Mouse (Mus musculus): ENCODE measurements around the gene Pigv. TPM values are rescaled to one million over a fixed set of nuclear protein-coding genes. Genes with fewer than 3 reads are reported as not detected.

The Pigv gene
- total and polyA plus RNA-seq, 3 experiments, result 2.9 to 5.0 (median 3.7) TPM

- H3K4me1 ChIP-seq (ENCODE audit: control insufficient read depth in 1 of 2, insufficient read depth in 2 of 2), result peaks cover 18 to 67% of the 10 kb centered on the region in 2 experiments
- peaks cover 3 to 20% of the 10 kb centered on the region in 2 experiments for H3K36me3 ChIP-seq (replicated peaks in 1 of 2; ENCODE audit: control insufficient read depth in 1 of 2, insufficient read depth in 1 of 2, low read length in 1 of 2)
- no peaks in the 10 kb centered on the region for H3K9me3 ChIP-seq (replicated peaks; ENCODE audit: low read length)
- no peak overlapping the region for H3K4me3 ChIP-seq (replicated peaks in 1 of 3; ENCODE audit: low read depth in 2 of 3, low read length in 2 of 3, poor library complexity in 1 of 3)
- no peak overlapping the region for H3K9ac ChIP-seq (ENCODE audit: insufficient read depth, low read depth)
- no peaks in the 10 kb centered on the region for H3K79me2 ChIP-seq (replicated peaks; ENCODE audit: control insufficient read depth, extremely low read depth, insufficient read depth, poor library complexity, severe bottlenecking)
- H3K4me2 ChIP-seq (ENCODE audit: insufficient read depth, low read depth, poor library complexity, severe bottlenecking), result no peak overlapping the region
- dilution Hi-C loops (cut with MboI; ENCODE audit: extremely low pct_ligation_motif_present, extremely low pct_unique_long_range_greater_than_20kb, low sequenced_read_pairs), result no loop called here
- peak; percentile 35 for TF ChIP-seq RAD21 (IDR thresholded peaks at IDR 0.05; ENCODE audit: low read depth, low read length)
- no peak for TF ChIP-seq MAX (IDR thresholded peaks at IDR 0.05; ENCODE audit: low read length)
- no peak for TF ChIP-seq CHD2 (IDR thresholded peaks at IDR 0.05; ENCODE audit: low read length)
- TF ChIP-seq CTCF (conservative IDR thresholded peaks at IDR 0.05 in 1 of 2, IDR thresholded peaks at IDR 0.05 in 1 of 2; ENCODE audit: low read depth in 2 of 2, low read length in 2 of 2), result peak in 1 of 2 experiments; percentile 47; a peak in 2 of 4 replicates
- TF ChIP-seq SMC3 (IDR thresholded peaks at IDR 0.05; ENCODE audit: low read depth, low read length), result peak; percentile 19; the same call in 1 of the 2 replicates
- in situ Hi-C loops (cut with MboI; ENCODE audit: low pct_ligation_motif_present, low pct_unique_long_range_greater_than_20kb, low sequenced_read_pairs), result loop anchor here (10.0 kb wide), 1 partner anchor 85 kb away; the partner anchor contains the start of gene Arid1a
- no peak for DNase-seq (ENCODE audit: extremely low read depth)
- H3K27ac ChIP-seq (ENCODE audit: insufficient read depth, low read depth), result no peak overlapping the region
- H3K27me3 ChIP-seq (replicated peaks), result no peaks in the 10 kb centered on the region
Observed at GRCm38 (mm10) chr4:133669652-133670210, 2.7 kb downstream of the Pigv start.

- no peaks in the 10 kb centered on the region for H3K79me2 ChIP-seq (replicated peaks; ENCODE audit: control insufficient read depth, extremely low read depth, insufficient read depth, poor library complexity, severe bottlenecking)
- H3K27me3 ChIP-seq (replicated peaks), result no peaks in the 10 kb centered on the region
- no peaks in the 10 kb centered on the region for H3K9me3 ChIP-seq (replicated peaks; ENCODE audit: low read length)
- TF ChIP-seq E2F4 (IDR thresholded peaks at IDR 0.05; ENCODE audit: insufficient replicate concordance, low read depth, low read length), result no peak
- no peak for TF ChIP-seq ZKSCAN1 (IDR thresholded peaks at IDR 0.05; ENCODE audit: borderline replicate concordance, low read depth, low read length)
- TF ChIP-seq CHD1 (IDR thresholded peaks at IDR 0.05; ENCODE audit: low read depth, low read length), result no peak
- no peak for TF ChIP-seq CTCF (conservative IDR thresholded peaks at IDR 0.05 in 1 of 2, IDR thresholded peaks at IDR 0.05 in 1 of 2; ENCODE audit: low read depth in 2 of 2, low read length in 2 of 2)
- no peak for TF ChIP-seq POLR2A (IDR thresholded peaks at IDR 0.05; ENCODE audit: low read depth, low read length)
- TF ChIP-seq TCF12 (IDR thresholded peaks at IDR 0.05; ENCODE audit: low read depth, low read length), result no peak
- peaks cover 3 to 27% of the 10 kb centered on the region in 2 experiments for H3K36me3 ChIP-seq (replicated peaks in 1 of 2; ENCODE audit: control insufficient read depth in 1 of 2, insufficient read depth in 1 of 2, low read length in 1 of 2)
- H3K4me3 ChIP-seq (replicated peaks in 1 of 3; ENCODE audit: low read depth in 2 of 3, low read length in 2 of 3, poor library complexity in 1 of 3), result no peak overlapping the region
- in situ Hi-C loops (cut with MboI; ENCODE audit: low pct_ligation_motif_present, low pct_unique_long_range_greater_than_20kb, low sequenced_read_pairs), result no loop called here
- no peak for DNase-seq (ENCODE audit: extremely low read depth)
- H3K4me1 ChIP-seq (ENCODE audit: control insufficient read depth in 1 of 2, insufficient read depth in 2 of 2), result peaks cover 14 to 55% of the 10 kb centered on the region in 2 experiments
- H3K27ac ChIP-seq (ENCODE audit: insufficient read depth, low read depth), result no peak overlapping the region
- H3K9ac ChIP-seq (ENCODE audit: insufficient read depth, low read depth), result no peak overlapping the region
- H3K4me2 ChIP-seq (ENCODE audit: insufficient read depth, low read depth, poor library complexity, severe bottlenecking), result no peak overlapping the region
- dilution Hi-C loops (cut with MboI; ENCODE audit: extremely low pct_ligation_motif_present, extremely low pct_unique_long_range_greater_than_20kb, low sequenced_read_pairs), result no loop called here
Observed at GRCm38 (mm10) chr4:133668537-133668936, 3.9 kb downstream of the Pigv start.

GRCm38 (mm10) chr4:133666199-133666598 is 6.2 kb downstream of the Pigv start:
- DNase-seq (ENCODE audit: extremely low read depth), result peak; percentile 62
- Histone ChIP-seq H3K79me2 (replicated peaks; ENCODE audit: control insufficient read depth, extremely low read depth, insufficient read depth, poor library complexity, severe bottlenecking) (no peaks in the 10 kb centered on the region), H3K9me3 (replicated peaks; ENCODE audit: low read length) (no peaks in the 10 kb centered on the region), H3K4me1 (ENCODE audit: control insufficient read depth in 1 of 2, insufficient read depth in 2 of 2) (peaks cover 14 to 67% of the 10 kb centered on the region in 2 experiments), H3K9ac (ENCODE audit: insufficient read depth, low read depth) (no peak overlapping the region), H3K4me3 (replicated peaks in 1 of 3; ENCODE audit: low read depth in 2 of 3, low read length in 2 of 3, poor library complexity in 1 of 3) (no peak overlapping the region), H3K36me3 (replicated peaks in 1 of 2; ENCODE audit: control insufficient read depth in 1 of 2, insufficient read depth in 1 of 2, low read length in 1 of 2) (peaks cover 6 to 38% of the 10 kb centered on the region in 2 experiments), H3K27ac (ENCODE audit: insufficient read depth, low read depth) (0 out of 2 replicates have a peak overlapping the region, but pooled peaks have one; percentile 0), H3K4me2 (ENCODE audit: insufficient read depth, low read depth, poor library complexity, severe bottlenecking) (no peak overlapping the region), H3K27me3 (replicated peaks) (no peaks in the 10 kb centered on the region)
- 0 out of 2 replicates have a peak, but pooled peaks have one; percentile 24 for TF ChIP-seq IRF4 (IDR thresholded peaks at IDR 0.05; ENCODE audit: low read depth, low read length)
- TF ChIP-seq ELF1 (IDR thresholded peaks at IDR 0.05; ENCODE audit: low read depth, low read length), result peak; percentile 16; the same call in 1 of the 2 replicates
- no peak for TF ChIP-seq SIN3A (IDR thresholded peaks at IDR 0.05; ENCODE audit: low read length)
- TF ChIP-seq TCF12 (IDR thresholded peaks at IDR 0.05; ENCODE audit: low read depth, low read length), result 0 out of 2 replicates have a peak, but pooled peaks have one; percentile 14
- peak; percentile 32; the same call in 1 of the 2 replicates for TF ChIP-seq EP300 (IDR thresholded peaks at IDR 0.05; ENCODE audit: low read length)
- no peak for TF ChIP-seq POLR2A (IDR thresholded peaks at IDR 0.05; ENCODE audit: low read depth, low read length)
- in situ Hi-C loops (cut with MboI; ENCODE audit: low pct_ligation_motif_present, low pct_unique_long_range_greater_than_20kb, low sequenced_read_pairs) (no loop called here), dilution Hi-C loops (cut with MboI; ENCODE audit: extremely low pct_ligation_motif_present, extremely low pct_unique_long_range_greater_than_20kb, low sequenced_read_pairs) (no loop called here)

All from CH12.LX (cell line).